Mouse (Mus musculus) embryonic facial prominence, embryonic 14.5 days (tissue): ENCODE measurements around the gene Pafah1b3. TPM values are rescaled to one million over a fixed set of nuclear protein-coding genes. Genes with fewer than 3 reads are reported as not detected.
A peak's percentile ranks its signal among the peaks of the same experiment; 100 is the strongest.

Experiments used
- ATAC-seq: fragments of 200-750 bp; cut with Nextera tagmentation; 2 replicates; pipeline ENCODE4 v1.8.0; 2017; ENCODE audit warnings: low read depth, moderate number of reproducible peaks, moderate TSS enrichment
- DNase-seq: peaks from one replicate; pipeline ENCODE4 v3.0.0-alpha.2; 2015; ENCODE audit warnings: low spot score
- H3K27ac ChIP-seq: fragments of 300-500 bp; sonication (generic); replicated peaks from 2 replicates; pipeline ENCODE4 v1.5.1; 2014; ENCODE audit warnings: low read depth, mild to moderate bottlenecking, low read length, moderate library complexity
- H3K27me3 ChIP-seq: fragments of 300-500 bp; sonication (generic); replicated peaks from 2 replicates; pipeline ENCODE4 v1.6.1; 2014; ENCODE audit warnings: low read length; ENCODE audit not compliant: control insufficient read depth, insufficient read depth
- H3K36me3 ChIP-seq: fragments of 300-500 bp; sonication (generic); 2 replicates; pipeline ENCODE4 v1.6.1; 2014; ENCODE audit warnings: low read length, mixed read lengths; ENCODE audit not compliant: control insufficient read depth, insufficient read depth
- H3K4me1 ChIP-seq: fragments of 300-500 bp; sonication (generic); 2 replicates; pipeline ENCODE4 v1.6.1; 2014; ENCODE audit warnings: antibody characterized with exemption, low read length; ENCODE audit not compliant: control insufficient read depth, insufficient read depth
- H3K4me2 ChIP-seq: fragments of 300-500 bp; sonication (generic); 2 replicates; pipeline ENCODE4 v1.6.1; 2014; ENCODE audit warnings: low read depth, mild to moderate bottlenecking, low read length, moderate library complexity, mixed read lengths
- H3K4me3 ChIP-seq: fragments of 300-500 bp; sonication (generic); 2 replicates; pipeline ENCODE4 v1.5.1; 2014; ENCODE audit warnings: low read depth, mild to moderate bottlenecking, low read length
- H3K9ac ChIP-seq: fragments of 300-500 bp; sonication (generic); 2 replicates; pipeline ENCODE4 v1.6.1; 2014; ENCODE audit warnings: low read depth, mild to moderate bottlenecking, low read length, moderate library complexity, mixed read lengths
- H3K9me3 ChIP-seq: fragments of 300-500 bp; sonication (generic); 2 replicates; pipeline ENCODE4 v1.6.1; 2016; ENCODE audit warnings: low read length; ENCODE audit not compliant: control insufficient read depth
- WGBS: fragments of 180-500 bp; shearing (Covaris S2); extraction: QIAGEN DNeasy Blood & Tissue Kit; methylation state at CpG from one replicate; pipeline ENCODE4 v1.1.7; 2014; 5-methylcytosine and 5-hydroxymethylcytosine counted together
- polyA plus RNA-seq: library from polyadenylated mRNA; unstranded; fragments of >200 nt; fragmentation: Nextera tagmentation; extraction: Ambion mirVana; gene quantifications from 2 replicates; pipeline ENCODE4 v1.2.1, GENCODE M21; 2014

The Pafah1b3 gene
- polyA plus RNA-seq, 1 experiment from 2014 or later = 173 TPM

GRCm38 (mm10) chr7:25308702-25309318, 11.0 kb upstream of the Pafah1b3 start:
- ATAC-seq (no peak), DNase-seq (no peak)
- H3K27me3 ChIP-seq = peaks cover 31% of the 10 kb centered on the region
- no peak overlapping the region for H3K4me3 ChIP-seq
- no peaks in the 10 kb centered on the region for H3K36me3 ChIP-seq
- H3K9me3 ChIP-seq = no peaks in the 10 kb centered on the region
- H3K27ac ChIP-seq = no peak overlapping the region
- no peak overlapping the region for H3K9ac ChIP-seq
- 0 out of 2 replicates have a peak, but pooled peaks cover 2% of the 10 kb centered on the region for H3K4me1 ChIP-seq
- no peak overlapping the region for H3K4me2 ChIP-seq
- 54% methylated on average over 15 of the region's 17 CpGs for WGBS

DNA sequence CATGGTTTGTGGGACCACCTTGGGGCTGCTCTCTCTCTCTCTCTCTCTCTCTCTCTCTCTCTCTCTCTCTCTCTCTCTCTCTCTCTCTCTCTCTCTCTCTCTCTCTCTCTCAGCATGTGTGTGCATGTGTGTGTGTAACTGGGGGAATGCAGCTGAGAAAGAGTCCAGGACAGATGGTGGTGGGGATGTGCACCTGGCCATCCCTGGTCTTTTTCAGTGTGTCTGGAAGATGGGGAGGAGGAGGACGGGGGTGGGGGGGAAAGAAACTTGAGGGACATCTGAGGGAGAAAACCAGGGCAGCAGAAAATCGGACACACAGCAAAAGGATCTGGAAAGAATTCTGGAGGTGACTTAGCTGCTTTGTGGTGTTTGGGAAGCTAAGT, 8.8 kb upstream of the Pafah1b3 start:
- WGBS = 43% methylated on average over 2 of the region's 2 CpGs
- Histone ChIP-seq H3K9me3 (no peaks in the 10 kb centered on the region), H3K4me2 (peak overlapping the region; percentile 97), H3K9ac (no peak overlapping the region), H3K36me3 (no peaks in the 10 kb centered on the region), H3K4me3 (no peak overlapping the region), H3K4me1 (0 out of 2 replicates have a peak, but pooled peaks cover 2% of the 10 kb centered on the region), H3K27ac (no peak overlapping the region), H3K27me3 (peaks cover 15% of the 10 kb centered on the region)
- DNase-seq = no peak
- no peak for ATAC-seq

- peak; percentile 87 for ATAC-seq
- H3K9me3 ChIP-seq = no peaks in the 10 kb centered on the region
- peak within 1 kb of the TSS; percentile 49 for H3K9ac ChIP-seq
- H3K4me3 ChIP-seq = peak within 1 kb of the TSS; percentile 52
- H3K4me1 ChIP-seq = 0 out of 2 replicates have a peak, but pooled peaks cover 2% of the 10 kb centered on the region
- peak; percentile 85 for DNase-seq
- H3K4me2 ChIP-seq = peak within 1 kb of the TSS; percentile 97
- no peaks in the 10 kb centered on the region for H3K36me3 ChIP-seq
- peaks cover 10% of the 10 kb centered on the region for H3K27me3 ChIP-seq
- WGBS = 1% methylated on average over 24 of the region's 47 CpGs
- no peak within 1 kb of the TSS for H3K27ac ChIP-seq
Observed at GRCm38 (mm10) chr7:25305956-25306613, 8.3 kb upstream of the Pafah1b3 start, which contains the start of gene Tmem145. Gene Tmem145 (plus strand): TSS chr7:25306106.

DNA sequence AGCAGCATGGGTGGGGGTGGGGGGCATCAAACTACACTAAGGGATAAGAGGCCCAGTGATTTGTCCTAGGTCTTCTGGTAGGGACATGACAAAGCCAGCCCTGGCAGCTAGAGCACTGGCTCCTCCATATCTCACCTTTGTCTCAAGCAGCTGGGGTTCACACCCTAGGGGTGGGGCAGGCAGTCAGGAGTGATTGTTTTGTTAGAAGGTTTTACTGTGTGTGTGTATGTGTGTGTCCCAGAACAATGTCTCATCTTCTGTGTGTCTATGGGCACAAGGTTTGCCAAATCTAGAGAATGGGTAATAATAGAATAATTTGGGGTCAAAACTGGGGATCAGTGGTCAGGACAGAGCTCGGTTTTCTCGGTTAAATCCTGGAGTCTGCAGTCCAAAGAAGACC, 7.7 kb upstream of the Pafah1b3 start:
- peak overlapping the region; percentile 52 for H3K4me3 ChIP-seq
- H3K36me3 ChIP-seq = no peaks in the 10 kb centered on the region
- peaks cover 8% of the 10 kb centered on the region; the same call in 1 of the 2 replicates for H3K27me3 ChIP-seq
- H3K9me3 ChIP-seq = no peaks in the 10 kb centered on the region
- no peak overlapping the region for H3K27ac ChIP-seq
- peak overlapping the region; percentile 49 for H3K9ac ChIP-seq
- no peak for ATAC-seq
- peak overlapping the region; percentile 97 for H3K4me2 ChIP-seq
- DNase-seq = no peak
- H3K4me1 ChIP-seq = 0 out of 2 replicates have a peak, but pooled peaks cover 2% of the 10 kb centered on the region
- WGBS = 2% methylated on average over 2 of the region's 2 CpGs

DNA sequence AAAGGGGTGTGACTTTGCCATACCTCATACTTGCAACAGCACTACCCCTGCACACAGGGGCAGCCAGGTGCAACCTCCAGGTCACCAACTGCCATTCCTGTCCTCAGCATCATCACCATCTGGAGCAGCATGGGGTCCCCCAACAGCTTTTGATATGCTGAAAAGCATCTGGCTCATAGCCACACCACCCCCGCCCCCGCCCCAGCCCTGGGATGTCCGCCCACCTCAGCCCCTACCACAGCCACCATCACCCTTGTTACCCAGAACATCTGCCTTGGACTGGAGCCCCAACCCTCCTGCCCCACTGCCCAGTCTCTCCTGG, 5.9 kb upstream of the Pafah1b3 start:
- no peak for ATAC-seq
- H3K27me3 ChIP-seq = peaks cover 6% of the 10 kb centered on the region; the same call in 1 of the 2 replicates

DNA sequence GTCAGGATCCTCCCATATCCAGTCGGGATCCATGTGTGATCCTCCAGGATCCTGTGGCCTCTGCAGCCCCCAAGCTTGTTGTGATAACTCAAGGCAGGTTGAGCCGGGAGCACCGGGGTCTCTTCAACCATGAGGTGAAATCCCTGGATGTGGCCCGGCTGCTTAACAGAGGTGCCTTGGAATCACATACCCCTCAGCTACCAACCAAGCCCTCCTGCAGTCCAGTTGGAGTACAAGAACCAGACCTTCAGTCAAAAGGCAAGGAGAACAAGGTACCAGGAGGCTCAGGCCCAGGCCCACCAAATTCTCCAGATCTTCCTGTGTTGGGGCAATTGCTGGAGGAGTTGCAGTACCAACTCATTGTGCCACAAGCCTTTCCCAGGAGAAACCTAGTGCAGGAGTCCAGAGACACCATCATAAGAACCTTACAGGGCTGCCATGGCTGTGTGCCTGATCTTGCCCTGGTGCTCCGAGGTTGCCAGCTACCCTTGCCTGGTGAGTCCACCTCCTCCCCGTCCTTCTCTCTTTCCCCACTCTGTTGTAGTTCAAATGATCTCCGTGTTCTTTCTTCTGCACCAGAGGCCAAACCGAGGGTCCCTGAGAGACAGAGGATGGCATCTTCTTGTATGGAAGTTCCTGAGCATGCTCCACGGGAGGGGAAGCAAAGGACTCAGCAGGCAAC, 5.4 kb upstream of the Pafah1b3 start:
- H3K36me3 ChIP-seq = no peaks in the 10 kb centered on the region
- 64% methylated on average over 9 of the region's 9 CpGs for WGBS
- no peak overlapping the region for H3K4me2 ChIP-seq
- H3K4me3 ChIP-seq = no peak overlapping the region
- H3K27ac ChIP-seq = no peak overlapping the region
- no peak overlapping the region for H3K9ac ChIP-seq
- no peak for DNase-seq
- ATAC-seq = no peak
- H3K9me3 ChIP-seq = no peaks in the 10 kb centered on the region
- peaks cover under 1% of the 10 kb centered on the region; the same call in 1 of the 2 replicates for H3K27me3 ChIP-seq
- 0 out of 2 replicates have a peak, but pooled peaks cover 2% of the 10 kb centered on the region for H3K4me1 ChIP-seq

More for the DNA sequence above, 5.9 kb upstream of the Pafah1b3 start:
- 87% methylated on average over 3 of the region's 3 CpGs for WGBS
- no peak for DNase-seq
- H3K4me1 ChIP-seq = 0 out of 2 replicates have a peak, but pooled peaks cover 2% of the 10 kb centered on the region
- no peaks in the 10 kb centered on the region for H3K9me3 ChIP-seq
- H3K4me2 ChIP-seq = no peak overlapping the region
- H3K4me3 ChIP-seq = no peak overlapping the region
- no peak overlapping the region for H3K27ac ChIP-seq
- no peak overlapping the region for H3K9ac ChIP-seq
- no peaks in the 10 kb centered on the region for H3K36me3 ChIP-seq

- 47% methylated on average over 15 of the region's 19 CpGs for WGBS
- Histone ChIP-seq H3K27ac (no peak within 1 kb of the TSS), H3K9ac (no peak within 1 kb of the TSS), H3K4me3 (no peak within 1 kb of the TSS), H3K36me3 (0 out of 2 replicates have a peak, but pooled peaks cover 1% of the 10 kb centered on the region), H3K4me2 (no peak within 1 kb of the TSS), H3K4me1 (peaks cover 4% of the 10 kb centered on the region; the same call in 1 of the 2 replicates), H3K27me3 (no peaks in the 10 kb centered on the region), H3K9me3 (no peaks in the 10 kb centered on the region)
- DNase-seq = peak; percentile 52
- ATAC-seq = no peak
Observed at GRCm38 (mm10) chr7:25301063-25301462, 3.3 kb upstream of the Pafah1b3 start, which contains the start of gene Prr19. Gene Prr19 (plus strand): TSS chr7:25301411.

GRCm38 (mm10) chr7:25296945-25297453, 787 bp downstream of the Pafah1b3 start:
- WGBS = under 1% methylated on average over 19 of the region's 21 CpGs
- H3K4me2 ChIP-seq = peak overlapping the region; percentile 64
- H3K9me3 ChIP-seq = no peaks in the 10 kb centered on the region
- H3K27ac ChIP-seq = peak overlapping the region; percentile 95
- no peak for DNase-seq
- peaks cover 42% of the 10 kb centered on the region for H3K36me3 ChIP-seq
- H3K9ac ChIP-seq = peak overlapping the region; percentile 87
- no peaks in the 10 kb centered on the region for H3K27me3 ChIP-seq
- peak; percentile 21 for ATAC-seq
- peaks cover 4% of the 10 kb centered on the region; the same call in 1 of the 2 replicates for H3K4me1 ChIP-seq
- peak overlapping the region; percentile 83 for H3K4me3 ChIP-seq
